Mouse (Mus musculus) embryonic facial prominence, embryonic 14.5 days (tissue): Measurements from ENCODE around the gene Ssx2ip. TPM values are rescaled to one million over a fixed set of nuclear protein-coding genes. Genes with fewer than 3 reads are reported as not detected.

Experiments used
- ATAC-seq: fragments of 200-750 bp; cut with Nextera tagmentation; 2 replicates; pipeline ENCODE4 v1.8.0; 2017; ENCODE audit warnings: low read depth, moderate number of reproducible peaks, moderate TSS enrichment
- DNase-seq: peaks from one replicate; pipeline ENCODE4 v3.0.0-alpha.2; 2015; ENCODE audit warnings: low spot score
- H3K27ac ChIP-seq: fragments of 300-500 bp; sonication (generic); replicated peaks from 2 replicates; pipeline ENCODE4 v1.5.1; 2014; ENCODE audit warnings: low read depth, mild to moderate bottlenecking, low read length, moderate library complexity
- H3K27me3 ChIP-seq: fragments of 300-500 bp; sonication (generic); replicated peaks from 2 replicates; pipeline ENCODE4 v1.6.1; 2014; ENCODE audit warnings: low read length; ENCODE audit not compliant: control insufficient read depth, insufficient read depth
- H3K36me3 ChIP-seq: fragments of 300-500 bp; sonication (generic); 2 replicates; pipeline ENCODE4 v1.6.1; 2014; ENCODE audit warnings: low read length, mixed read lengths; ENCODE audit not compliant: control insufficient read depth, insufficient read depth
- H3K4me1 ChIP-seq: fragments of 300-500 bp; sonication (generic); 2 replicates; pipeline ENCODE4 v1.6.1; 2014; ENCODE audit warnings: antibody characterized with exemption, low read length; ENCODE audit not compliant: control insufficient read depth, insufficient read depth
- H3K4me2 ChIP-seq: fragments of 300-500 bp; sonication (generic); 2 replicates; pipeline ENCODE4 v1.6.1; 2014; ENCODE audit warnings: low read depth, mild to moderate bottlenecking, low read length, moderate library complexity, mixed read lengths
- H3K4me3 ChIP-seq: fragments of 300-500 bp; sonication (generic); 2 replicates; pipeline ENCODE4 v1.5.1; 2014; ENCODE audit warnings: low read depth, mild to moderate bottlenecking, low read length
- H3K9ac ChIP-seq: fragments of 300-500 bp; sonication (generic); 2 replicates; pipeline ENCODE4 v1.6.1; 2014; ENCODE audit warnings: low read depth, mild to moderate bottlenecking, low read length, moderate library complexity, mixed read lengths
- H3K9me3 ChIP-seq: fragments of 300-500 bp; sonication (generic); 2 replicates; pipeline ENCODE4 v1.6.1; 2016; ENCODE audit warnings: low read length; ENCODE audit not compliant: control insufficient read depth
- WGBS: fragments of 180-500 bp; shearing (Covaris S2); extraction: QIAGEN DNeasy Blood & Tissue Kit; methylation state at CpG from one replicate; pipeline ENCODE4 v1.1.7; 2014; 5-methylcytosine and 5-hydroxymethylcytosine counted together
- polyA plus RNA-seq: library from polyadenylated mRNA; unstranded; fragments of >200 nt; fragmentation: Nextera tagmentation; extraction: Ambion mirVana; gene quantifications from 2 replicates; pipeline ENCODE4 v1.2.1, GENCODE M21; 2014

Gene Ssx2ip
- polyA plus RNA-seq, 1 experiment from 2014 or later: 35.1 TPM

- no peak for DNase-seq
- 83% methylated on average over 16 of the region's 16 CpGs for WGBS
- Histone ChIP-seq H3K4me2 (no peak overlapping the region), H3K9ac (no peak overlapping the region), H3K27me3 (no peaks in the 10 kb centered on the region), H3K36me3 (no peaks in the 10 kb centered on the region), H3K9me3 (0 out of 2 replicates have a peak, but pooled peaks cover 4% of the 10 kb centered on the region), H3K27ac (no peak overlapping the region), H3K4me1 (peaks cover 17% of the 10 kb centered on the region), H3K4me3 (no peak overlapping the region)
- ATAC-seq: no peak
Observed at GRCm38 (mm10) chr3:146407086-146407721, 2.8 kb downstream of the Ssx2ip start.

GRCm38 (mm10) chr3:146410114-146410513 lies 5.7 kb downstream of the Ssx2ip start:
- Histone ChIP-seq H3K27me3 (no peaks in the 10 kb centered on the region), H3K9ac (no peak overlapping the region), H3K4me1 (peaks cover 14% of the 10 kb centered on the region), H3K9me3 (no peaks in the 10 kb centered on the region), H3K4me2 (no peak overlapping the region), H3K4me3 (no peak overlapping the region), H3K36me3 (no peaks in the 10 kb centered on the region), H3K27ac (no peak overlapping the region)
- ATAC-seq (no peak), DNase-seq (no peak)
- 86% methylated on average over 7 of the region's 7 CpGs for WGBS

GRCm38 (mm10) chr3:146412008-146412407 lies 7.6 kb downstream of the Ssx2ip start:
- Histone ChIP-seq H3K36me3 (no peaks in the 10 kb centered on the region), H3K9me3 (no peaks in the 10 kb centered on the region), H3K27ac (no peak overlapping the region), H3K27me3 (no peaks in the 10 kb centered on the region), H3K4me3 (no peak overlapping the region), H3K4me2 (no peak overlapping the region), H3K9ac (no peak overlapping the region), H3K4me1 (no peaks in the 10 kb centered on the region)
- ATAC-seq (peak; percentile 19; the same call in 1 of the 2 replicates), DNase-seq (no peak)
- WGBS: 81% methylated on average over 2 of the region's 2 CpGs

GRCm38 (mm10) chr3:146412480-146412879 lies 8.0 kb downstream of the Ssx2ip start:
- Histone ChIP-seq H3K4me2 (no peak overlapping the region), H3K4me1 (no peaks in the 10 kb centered on the region), H3K36me3 (no peaks in the 10 kb centered on the region), H3K9ac (no peak overlapping the region), H3K27me3 (no peaks in the 10 kb centered on the region), H3K27ac (no peak overlapping the region), H3K9me3 (no peaks in the 10 kb centered on the region), H3K4me3 (no peak overlapping the region)
- DNase-seq (no peak), ATAC-seq (no peak)
- whole genome bisulfite sequencing: 83% methylated on average over 7 of the region's 7 CpGs

GRCm38 (mm10) chr3:146413016-146413415 lies 8.6 kb downstream of the Ssx2ip start:
- no peaks in the 10 kb centered on the region for H3K9me3 ChIP-seq
- no peak for DNase-seq
- H3K4me2 ChIP-seq: no peak overlapping the region
- H3K27ac ChIP-seq: no peak overlapping the region
- WGBS: 90% methylated on average over 13 of the region's 13 CpGs
- no peaks in the 10 kb centered on the region for H3K36me3 ChIP-seq
- no peak overlapping the region for H3K9ac ChIP-seq
- H3K27me3 ChIP-seq: no peaks in the 10 kb centered on the region
- H3K4me3 ChIP-seq: no peak overlapping the region
- ATAC-seq: no peak
- H3K4me1 ChIP-seq: no peaks in the 10 kb centered on the region

- 83% methylated on average over 4 of the region's 4 CpGs for WGBS
- Histone ChIP-seq H3K4me1 (no peaks in the 10 kb centered on the region), H3K4me2 (no peak overlapping the region), H3K27ac (no peak overlapping the region), H3K9me3 (no peaks in the 10 kb centered on the region), H3K9ac (no peak overlapping the region), H3K36me3 (peaks cover 8% of the 10 kb centered on the region; the same call in 1 of the 2 replicates), H3K27me3 (no peaks in the 10 kb centered on the region), H3K4me3 (no peak overlapping the region)
- DNase-seq: no peak
- no peak for ATAC-seq
Observed at GRCm38 (mm10) chr3:146413992-146414391, 9.6 kb downstream of the Ssx2ip start.

- Histone ChIP-seq H3K4me1 (no peaks in the 10 kb centered on the region), H3K4me3 (no peak overlapping the region), H3K27me3 (no peaks in the 10 kb centered on the region), H3K27ac (no peak overlapping the region), H3K9me3 (no peaks in the 10 kb centered on the region), H3K4me2 (no peak overlapping the region), H3K9ac (no peak overlapping the region), H3K36me3 (peaks cover 14% of the 10 kb centered on the region; the same call in 1 of the 2 replicates)
- ATAC-seq (no peak), DNase-seq (no peak)
- WGBS: 89% methylated on average over 12 of the region's 12 CpGs
Observed at GRCm38 (mm10) chr3:146414555-146414954, 10.1 kb downstream of the Ssx2ip start.

- H3K9ac ChIP-seq: no peak overlapping the region
- H3K27me3 ChIP-seq: no peaks in the 10 kb centered on the region
- no peak overlapping the region for H3K4me2 ChIP-seq
- no peak overlapping the region for H3K27ac ChIP-seq
- WGBS: 95% methylated on average over 8 of the region's 8 CpGs
- H3K4me3 ChIP-seq: no peak overlapping the region
- no peaks in the 10 kb centered on the region for H3K9me3 ChIP-seq
- peaks cover 39% of the 10 kb centered on the region for H3K36me3 ChIP-seq
- ATAC-seq (no peak), DNase-seq (no peak)
- H3K4me1 ChIP-seq: no peaks in the 10 kb centered on the region
Observed at GRCm38 (mm10) chr3:146417873-146418272, 13.4 kb downstream of the Ssx2ip start.

GRCm38 (mm10) chr3:146418901-146419300 lies 14.5 kb downstream of the Ssx2ip start:
- no peak for DNase-seq
- ATAC-seq: no peak
- H3K9me3 ChIP-seq: no peaks in the 10 kb centered on the region
- no peaks in the 10 kb centered on the region for H3K4me1 ChIP-seq
- peaks cover 48% of the 10 kb centered on the region for H3K36me3 ChIP-seq
- H3K4me2 ChIP-seq: no peak overlapping the region
- H3K9ac ChIP-seq: no peak overlapping the region
- H3K4me3 ChIP-seq: no peak overlapping the region
- 91% methylated on average over 7 of the region's 7 CpGs for WGBS
- no peak overlapping the region for H3K27ac ChIP-seq
- no peaks in the 10 kb centered on the region for H3K27me3 ChIP-seq
